Mouse (Mus musculus) kidney, embryonic 14.5 days (tissue): Measurements from ENCODE around the gene Clybl. TPM values are rescaled to one million over a fixed set of nuclear protein-coding genes. Genes with fewer than 3 reads are reported as not detected.
A peak's percentile ranks its signal among the peaks of the same experiment; 100 is the strongest.

Source experiments
- ATAC-seq: fragments of 200-750 bp; cut with Nextera tagmentation; 2 replicates; pipeline ENCODE4 v1.8.0; 2017; ENCODE audit warnings: moderate number of reproducible peaks, mild to moderate bottlenecking, moderate TSS enrichment, moderate library complexity; ENCODE audit not compliant: low FRiP score, low TSS enrichment
- H3K27ac ChIP-seq: fragments of 300-500 bp; sonication (generic); 2 replicates; pipeline ENCODE4 v1.5.1; 2014; ENCODE audit warnings: low read depth, mild to moderate bottlenecking, low read length, moderate library complexity, mixed read lengths
- H3K27me3 ChIP-seq: fragments of 300-500 bp; sonication (generic); 2 replicates; pipeline ENCODE4 v1.6.1; 2014; ENCODE audit warnings: mild to moderate bottlenecking, low read length; ENCODE audit not compliant: control insufficient read depth, insufficient read depth
- H3K36me3 ChIP-seq: fragments of 300-500 bp; sonication (generic); 2 replicates; pipeline ENCODE4 v1.6.1; 2014; ENCODE audit warnings: low read length, mixed read lengths; ENCODE audit not compliant: control insufficient read depth, insufficient read depth
- H3K4me1 ChIP-seq: fragments of 300-500 bp; sonication (generic); 2 replicates; pipeline ENCODE4 v1.6.1; 2014; ENCODE audit warnings: low read length, mixed read lengths; ENCODE audit not compliant: control insufficient read depth, insufficient read depth
- H3K4me2 ChIP-seq: fragments of 300-500 bp; sonication (generic); replicated peaks from 2 replicates; pipeline ENCODE4 v1.6.1; 2014; ENCODE audit warnings: low read depth, mild to moderate bottlenecking, low read length
- H3K4me3 ChIP-seq: fragments of 300-500 bp; sonication (generic); 2 replicates; pipeline ENCODE4 v1.5.1; 2014; ENCODE audit warnings: mild to moderate bottlenecking, low read length
- H3K9ac ChIP-seq: fragments of 300-500 bp; sonication (generic); 2 replicates; pipeline ENCODE4 v1.6.1; 2014; ENCODE audit warnings: low read depth, mild to moderate bottlenecking, low read length, moderate library complexity
- H3K9me3 ChIP-seq: fragments of 300-500 bp; sonication (generic); 2 replicates; pipeline ENCODE4 v1.6.1; 2016; ENCODE audit warnings: low read length; ENCODE audit not compliant: control insufficient read depth
- WGBS: fragments of 180-500 bp; shearing (Covaris S2); extraction: QIAGEN DNeasy Blood & Tissue Kit; methylation state at CpG from one replicate; pipeline ENCODE4 v1.1.7; 2014; 5-methylcytosine and 5-hydroxymethylcytosine counted together
- polyA plus RNA-seq: library from polyadenylated mRNA; unstranded; fragments of >200 nt; fragmentation: Nextera tagmentation; extraction: Ambion mirVana; gene quantifications from 2 replicates; pipeline ENCODE4 v1.2.1, GENCODE M21; 2014

Clybl gene
- polyA plus RNA-seq, 1 experiment from 2014 or later = 30.3 TPM

DNA sequence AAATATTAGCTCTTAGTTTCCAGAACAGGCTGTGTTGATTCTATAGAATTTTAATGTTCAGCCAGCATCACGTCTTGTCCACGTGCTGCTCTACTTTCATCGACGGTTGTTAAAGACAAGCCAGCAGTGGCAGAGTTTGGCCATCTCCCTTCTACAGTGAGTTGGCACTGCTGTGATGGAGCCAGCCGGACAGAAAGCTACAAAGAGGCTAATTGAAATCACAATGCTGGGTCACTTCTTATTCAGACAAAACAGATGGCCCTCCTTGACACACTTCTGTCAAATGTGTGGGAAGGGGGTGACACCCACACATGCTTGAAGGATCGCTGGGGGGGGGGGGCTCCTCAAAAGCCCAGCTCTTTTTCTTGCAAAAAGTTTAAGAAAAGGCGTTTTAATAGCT lies 12.6 kb upstream of the Clybl start:
- 81% methylated on average over 7 of the region's 7 CpGs for WGBS
- no peaks in the 10 kb centered on the region for H3K9me3 ChIP-seq
- H3K4me3 ChIP-seq = no peak overlapping the region
- no peak overlapping the region for H3K9ac ChIP-seq
- no peak overlapping the region for H3K27ac ChIP-seq
- no peak for ATAC-seq
- H3K36me3 ChIP-seq = no peaks in the 10 kb centered on the region
- H3K4me1 ChIP-seq = 0 out of 2 replicates have a peak, but pooled peaks cover 8% of the 10 kb centered on the region
- no peak overlapping the region for H3K4me2 ChIP-seq
- no peaks in the 10 kb centered on the region for H3K27me3 ChIP-seq

DNA sequence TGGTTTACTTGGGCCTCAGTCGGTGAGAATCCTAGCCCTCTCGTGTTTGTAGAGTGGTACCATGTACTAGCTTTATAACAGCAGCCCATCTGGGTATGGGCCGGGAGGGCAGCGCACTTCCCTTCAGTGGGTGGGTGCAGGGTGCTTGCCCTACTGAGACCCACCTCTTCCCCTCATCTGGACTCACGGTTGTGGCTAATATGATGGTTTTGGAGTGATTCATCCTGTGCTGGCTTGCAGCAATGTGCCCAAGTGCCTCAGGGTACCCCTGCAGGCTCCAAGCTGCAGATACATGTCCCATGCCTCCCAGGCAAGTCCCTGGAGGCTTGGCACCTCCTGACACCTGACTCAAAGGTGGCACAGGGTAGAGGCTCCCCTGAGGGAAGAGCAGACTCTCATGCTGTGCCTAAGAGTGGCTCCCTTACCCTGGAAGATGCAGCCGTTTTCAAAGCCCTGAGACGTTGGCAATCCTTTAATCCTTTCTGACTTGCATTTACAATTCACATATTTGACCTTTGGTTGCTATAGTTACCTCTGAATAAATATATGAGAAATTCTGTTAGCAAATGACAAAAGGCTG lies 11.2 kb upstream of the Clybl start:
- Histone ChIP-seq H3K9ac (no peak overlapping the region), H3K27ac (no peak overlapping the region), H3K4me2 (no peak overlapping the region), H3K36me3 (no peaks in the 10 kb centered on the region), H3K4me1 (0 out of 2 replicates have a peak, but pooled peaks cover 8% of the 10 kb centered on the region), H3K27me3 (no peaks in the 10 kb centered on the region), H3K9me3 (no peaks in the 10 kb centered on the region), H3K4me3 (no peak overlapping the region)
- ATAC-seq = no peak
- 82% methylated on average over 7 of the region's 7 CpGs for WGBS

DNA sequence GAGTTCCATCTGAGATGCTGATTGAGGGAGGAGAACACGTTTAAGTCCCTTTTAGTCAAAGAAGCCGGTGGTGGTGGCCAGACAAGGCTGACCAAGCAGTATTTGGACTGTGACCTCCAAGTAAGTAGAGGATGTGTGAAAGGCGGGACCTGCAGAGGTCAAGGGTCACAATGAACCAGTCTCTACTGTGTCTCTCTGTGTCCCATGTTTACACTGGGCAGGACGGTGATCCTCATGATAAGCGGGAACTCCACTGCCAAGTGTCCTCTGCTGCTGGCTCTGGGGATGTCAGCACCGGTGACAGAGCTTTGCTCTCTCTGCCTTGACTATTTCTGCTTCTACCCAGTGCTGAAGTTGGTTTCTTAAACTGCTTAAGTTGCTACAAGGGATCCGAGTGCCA lies 10.5 kb upstream of the Clybl start:
- H3K27ac ChIP-seq = no peak overlapping the region
- WGBS = 72% methylated on average over 7 of the region's 7 CpGs
- no peaks in the 10 kb centered on the region for H3K36me3 ChIP-seq
- ATAC-seq = no peak
- no peaks in the 10 kb centered on the region for H3K9me3 ChIP-seq
- no peaks in the 10 kb centered on the region for H3K27me3 ChIP-seq
- H3K4me3 ChIP-seq = no peak overlapping the region
- H3K4me2 ChIP-seq = no peak overlapping the region
- H3K9ac ChIP-seq = no peak overlapping the region
- H3K4me1 ChIP-seq = 0 out of 2 replicates have a peak, but pooled peaks cover 8% of the 10 kb centered on the region

DNA sequence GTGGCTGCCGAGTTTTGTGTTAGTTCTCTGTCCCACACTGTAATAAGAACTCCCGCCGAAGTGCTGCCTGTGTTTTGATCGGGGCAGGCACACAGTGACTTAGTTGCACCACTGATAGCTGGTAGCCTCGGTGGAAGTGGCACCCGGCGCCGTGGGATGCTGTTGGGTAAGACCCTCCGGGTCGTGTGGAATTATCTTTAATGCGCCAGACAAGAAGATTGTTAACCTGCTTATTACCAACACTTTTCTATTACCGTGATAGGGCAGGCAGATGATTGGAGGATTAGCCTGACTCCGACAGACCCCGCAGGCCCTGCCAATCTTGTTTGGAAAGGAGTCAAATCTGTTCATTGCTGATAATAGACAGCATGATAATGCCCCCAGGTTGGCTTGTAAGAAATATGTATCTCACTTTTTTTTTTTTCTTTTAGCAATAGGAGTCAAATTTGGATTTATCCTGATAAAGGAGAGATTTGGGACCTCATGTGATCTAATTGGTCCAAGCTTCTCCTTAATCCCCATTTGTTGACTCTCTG lies 5.2 kb upstream of the Clybl start:
- H3K4me2 ChIP-seq = no peak overlapping the region
- H3K4me1 ChIP-seq = 0 out of 2 replicates have a peak, but pooled peaks cover 8% of the 10 kb centered on the region
- H3K27ac ChIP-seq = no peak overlapping the region
- H3K9ac ChIP-seq = no peak overlapping the region
- no peak overlapping the region for H3K4me3 ChIP-seq
- no peaks in the 10 kb centered on the region for H3K36me3 ChIP-seq
- ATAC-seq = no peak
- no peaks in the 10 kb centered on the region for H3K9me3 ChIP-seq
- no peaks in the 10 kb centered on the region for H3K27me3 ChIP-seq
- WGBS = 89% methylated on average over 14 of the region's 14 CpGs

DNA sequence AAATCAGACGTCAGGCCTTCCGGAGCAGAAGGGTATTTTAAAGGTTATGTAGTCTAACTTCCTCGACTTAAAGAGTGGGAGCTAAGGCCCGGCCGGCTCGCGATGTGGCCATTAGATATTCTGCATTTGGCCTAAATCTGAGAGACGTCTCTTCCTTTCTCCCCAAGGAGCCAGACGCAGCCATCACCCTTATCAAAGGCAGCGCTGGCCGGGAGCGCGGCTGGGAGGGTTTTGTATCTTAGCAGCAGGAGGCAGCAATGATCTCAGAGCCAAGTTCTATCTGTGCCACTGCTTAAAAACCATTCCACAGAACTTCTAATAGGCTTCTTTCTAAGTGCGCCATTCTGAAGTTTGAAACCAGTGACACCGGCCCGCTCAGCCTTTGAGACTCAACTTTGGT lies 2.2 kb upstream of the Clybl start:
- no peaks in the 10 kb centered on the region for H3K27me3 ChIP-seq
- ATAC-seq = no peak
- no peaks in the 10 kb centered on the region for H3K4me1 ChIP-seq
- no peaks in the 10 kb centered on the region for H3K9me3 ChIP-seq
- H3K9ac ChIP-seq = no peak overlapping the region
- 74% methylated on average over 16 of the region's 16 CpGs for WGBS
- no peak overlapping the region for H3K4me2 ChIP-seq
- no peak overlapping the region for H3K27ac ChIP-seq
- H3K36me3 ChIP-seq = no peaks in the 10 kb centered on the region
- H3K4me3 ChIP-seq = no peak overlapping the region

DNA sequence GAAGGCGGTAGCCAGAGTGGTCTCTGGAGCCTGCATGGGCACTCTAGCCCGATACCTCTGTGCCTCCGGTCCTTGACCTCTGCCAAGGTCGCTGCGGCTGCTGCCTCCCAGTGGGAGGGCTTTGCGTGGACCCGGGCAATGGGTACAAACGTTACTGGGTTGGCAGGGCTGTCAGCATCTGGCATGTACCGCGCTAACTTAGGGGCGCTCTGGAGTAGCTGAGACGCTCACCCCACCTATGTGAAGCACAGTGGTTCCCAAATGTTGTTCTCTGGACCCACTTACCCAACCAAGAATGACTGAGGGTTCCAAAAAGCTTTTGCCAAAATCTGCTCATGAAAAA lies 282 bp downstream of the Clybl start:
- 2% methylated on average over 12 of the region's 12 CpGs for WGBS
- H3K36me3 ChIP-seq = no peaks in the 10 kb centered on the region
- H3K4me3 ChIP-seq = peak overlapping the region; percentile 74
- H3K9me3 ChIP-seq = no peaks in the 10 kb centered on the region
- peak overlapping the region; percentile 70 for H3K4me2 ChIP-seq
- H3K27ac ChIP-seq = no peak overlapping the region
- ATAC-seq = no peak; the same call in 1 of the 2 replicates
- peak overlapping the region; percentile 74 for H3K9ac ChIP-seq
- no peaks in the 10 kb centered on the region for H3K4me1 ChIP-seq
- no peaks in the 10 kb centered on the region for H3K27me3 ChIP-seq

DNA sequence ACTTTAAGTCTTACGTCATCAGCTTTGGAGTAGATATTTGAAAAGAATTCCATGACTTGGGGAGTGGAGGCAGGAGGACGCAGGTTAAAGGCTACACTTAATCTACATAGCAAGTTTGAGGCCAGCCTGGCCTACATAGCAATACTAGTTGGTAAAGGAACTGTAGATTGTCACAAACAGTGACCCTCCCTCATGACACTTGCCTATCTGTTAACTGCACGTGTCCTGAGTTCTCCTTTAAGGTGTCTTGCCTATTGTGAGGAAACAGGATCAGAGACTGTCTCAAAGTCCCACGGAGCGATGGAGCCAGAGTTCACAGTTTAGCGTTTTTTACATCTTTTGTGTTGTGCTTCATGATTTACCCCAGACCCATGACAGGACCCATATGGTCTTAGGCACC lies 716 bp downstream of the Clybl start:
- H3K27me3 ChIP-seq = no peaks in the 10 kb centered on the region
- H3K4me2 ChIP-seq = peak overlapping the region; percentile 70; the same call in 1 of the 2 replicates
- no peak overlapping the region for H3K9ac ChIP-seq
- no peaks in the 10 kb centered on the region for H3K9me3 ChIP-seq
- H3K4me1 ChIP-seq = no peaks in the 10 kb centered on the region
- 67% methylated on average over 6 of the region's 6 CpGs for WGBS
- H3K4me3 ChIP-seq = peak overlapping the region; percentile 74; the same call in 1 of the 2 replicates
- no peak overlapping the region for H3K27ac ChIP-seq
- ATAC-seq = no peak
- H3K36me3 ChIP-seq = no peaks in the 10 kb centered on the region

DNA sequence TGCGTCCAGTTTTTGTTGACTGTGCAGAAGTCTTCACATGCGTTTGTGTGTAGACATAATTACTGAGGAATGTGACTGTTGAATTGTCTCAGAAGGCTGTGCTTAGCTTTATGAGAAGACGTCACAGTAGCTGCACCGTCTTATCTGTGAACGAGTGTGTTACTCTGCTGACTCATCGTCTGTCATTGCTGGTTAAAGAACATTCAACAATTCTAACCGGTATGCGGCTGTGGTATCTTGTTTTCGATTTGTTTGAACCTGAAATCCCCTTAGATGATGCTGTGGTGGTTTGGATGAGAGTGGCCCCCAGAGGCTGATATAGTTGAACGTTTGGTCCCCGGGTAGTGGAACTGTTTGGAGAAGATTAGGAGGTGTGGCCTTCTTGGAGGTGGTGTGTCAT lies 2.5 kb downstream of the Clybl start:
- 85% methylated on average over 11 of the region's 11 CpGs for WGBS
- H3K9ac ChIP-seq = no peak overlapping the region
- H3K4me1 ChIP-seq = no peaks in the 10 kb centered on the region
- H3K9me3 ChIP-seq = no peaks in the 10 kb centered on the region
- H3K27me3 ChIP-seq = no peaks in the 10 kb centered on the region
- H3K4me2 ChIP-seq = no peak overlapping the region
- H3K36me3 ChIP-seq = no peaks in the 10 kb centered on the region
- no peak overlapping the region for H3K27ac ChIP-seq
- no peak overlapping the region for H3K4me3 ChIP-seq
- no peak for ATAC-seq

DNA sequence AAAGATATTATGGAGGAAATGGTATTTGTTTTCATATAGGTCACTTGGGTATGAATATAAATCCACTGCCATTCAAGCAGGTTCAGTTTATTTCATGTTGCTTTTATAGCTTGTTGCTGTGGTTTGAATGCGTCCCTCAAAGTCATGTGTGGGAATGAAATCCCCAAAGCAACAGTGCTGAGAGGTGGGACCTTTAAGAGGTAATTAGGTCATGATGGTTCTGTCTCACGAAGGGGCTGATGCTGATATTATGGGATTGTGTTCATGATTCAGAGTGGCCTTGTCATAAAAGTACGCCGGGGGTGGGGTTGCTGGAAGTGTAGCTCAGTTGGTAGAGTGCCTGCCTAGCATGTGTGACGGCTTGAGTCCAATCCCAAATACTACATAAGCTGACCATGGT lies 6.7 kb downstream of the Clybl start:
- Histone ChIP-seq H3K36me3 (no peaks in the 10 kb centered on the region), H3K27ac (no peak overlapping the region), H3K9me3 (no peaks in the 10 kb centered on the region), H3K4me3 (no peak overlapping the region), H3K4me1 (no peaks in the 10 kb centered on the region), H3K4me2 (no peak overlapping the region), H3K27me3 (no peaks in the 10 kb centered on the region), H3K9ac (no peak overlapping the region)
- no peak for ATAC-seq
- WGBS = 82% methylated on average over 5 of the region's 5 CpGs
